Comparison of ENCODE assay signal across 19 mouse cellular contexts in genomic region chr6:125345625-125346024, GRCm38 (mm10). TPM values are rescaled to one million over a fixed set of nuclear protein-coding genes. Genes with fewer than 3 reads are reported as not detected.
DNase-seq lines count a peak whose midpoint lies in the region; ATAC-seq and TF ChIP-seq lines count a peak whose summit lies in the region.
"Had no signal": no experiment of that assay in that cellular context is flagged by ENCODE, and none has a peak within 500 bp of the region (broad histone marks: within the 10 kb centered on the region; RNA-seq: fewer than 3 reads in every experiment).

No protein-coding gene starts in this region.

- no peaks in the 10 kb centered on the region for H3K9me3 ChIP-seq in kidney, postnatal 0 days (replicated peaks; ENCODE audit: low read length)
- no peaks in the 10 kb centered on the region for H3K9me3 ChIP-seq in MEL (replicated peaks; ENCODE audit: insufficient read depth, low read length)
- no peaks in the 10 kb centered on the region for H3K9me3 ChIP-seq in intestine, embryonic 15.5 days
- no peaks in the 10 kb centered on the region for H3K9me3 ChIP-seq in limb, embryonic 10.5 days (replicated peaks)
- H3K9me3 ChIP-seq: heart, embryonic 15.5 days; hindbrain, embryonic 10.5 days had no signal

- no peak for ATAC-seq in kidney, postnatal 0 days (replicated peaks; ENCODE audit: low FRiP score, low read depth)
- ATAC-seq in intestine, embryonic 15.5 days: peak; percentile 66
- ATAC-seq: forebrain, embryonic 14.5 days; inflammation-experienced regulatory T-cells, adult 6 months; Patski had no signal

- no peak for TF ChIP-seq EP300 in MEL (IDR thresholded peaks at IDR 0.05; ENCODE audit: low read depth in 1 of 2, low read length in 2 of 2)

- H3K4me2 ChIP-seq in kidney, postnatal 0 days (ENCODE audit: low read length): no peak overlapping the region
- no peak overlapping the region for H3K4me2 ChIP-seq in intestine, embryonic 15.5 days (replicated peaks)
- H3K4me2 ChIP-seq: heart, embryonic 15.5 days; lung, embryonic 14.5 days had no signal

- 0 out of 2 replicates have a peak overlapping the region, but pooled peaks have one; percentile 19 for H3K27ac ChIP-seq in kidney, postnatal 0 days
- H3K27ac ChIP-seq in MEL (ENCODE audit: control insufficient read depth, low read depth, low read length): no peak overlapping the region
- peak overlapping the region; percentile 58 for H3K27ac ChIP-seq in intestine, embryonic 15.5 days
- H3K27ac ChIP-seq in limb, embryonic 10.5 days: no peak overlapping the region
- H3K27ac ChIP-seq: heart, embryonic 15.5 days; hindbrain, embryonic 10.5 days had no signal

- H3K79me2 ChIP-seq in MEL (ENCODE audit: control insufficient read depth, insufficient read depth, low read length, poor library complexity): peaks cover 10% of the 10 kb centered on the region

- 0 out of 4 replicates have a peak, but pooled peaks of 1 of the 2 experiments have one; percentile 31 for TF ChIP-seq POLR2A in MEL (IDR thresholded peaks at IDR 0.05; ENCODE audit: control insufficient read depth in 1 of 2, insufficient read depth in 1 of 2, low read depth in 1 of 2, low read length in 2 of 2, poor library complexity in 1 of 2)

- no peak overlapping the region for H3K9ac ChIP-seq in kidney, postnatal 0 days (ENCODE audit: low read depth, low read length)
- no peak overlapping the region for H3K9ac ChIP-seq in MEL (ENCODE audit: control insufficient read depth, low read depth, low read length, poor library complexity, severe bottlenecking)
- H3K9ac ChIP-seq in intestine, embryonic 15.5 days: no peak overlapping the region
- H3K9ac ChIP-seq: heart, embryonic 15.5 days; lung, embryonic 14.5 days had no signal

- H3K36me3 ChIP-seq in kidney, postnatal 0 days (ENCODE audit: insufficient read depth, low read length): no peaks in the 10 kb centered on the region
- peaks cover 0 to 8% of the 10 kb centered on the region in 2 experiments; a peak in 2 of 4 replicates for H3K36me3 ChIP-seq in MEL (ENCODE audit: control insufficient read depth in 1 of 2, insufficient read depth in 2 of 2, low read length in 2 of 2)
- no peaks in the 10 kb centered on the region for H3K36me3 ChIP-seq in intestine, embryonic 15.5 days
- no peaks in the 10 kb centered on the region for H3K36me3 ChIP-seq in limb, embryonic 10.5 days
- H3K36me3 ChIP-seq: heart, embryonic 15.5 days; hindbrain, embryonic 10.5 days had no signal

- WGBS in kidney, postnatal 0 days: 65% methylated on average over 1 of the region's 1 CpGs
- WGBS in intestine, embryonic 15.5 days: 71% methylated on average over 1 of the region's 1 CpGs
- 73% methylated on average over 1 of the region's 1 CpGs for WGBS in limb, embryonic 10.5 days

- H3K27me3 ChIP-seq in kidney, postnatal 0 days (ENCODE audit: insufficient read depth, low read length): no peaks in the 10 kb centered on the region
- H3K27me3 ChIP-seq in MEL (ENCODE audit: control insufficient read depth in 1 of 2, insufficient read depth in 2 of 2, low read length in 2 of 2): peaks cover 0 to 2% of the 10 kb centered on the region in 2 experiments; a peak in 2 of 4 replicates
- H3K27me3 ChIP-seq in intestine, embryonic 15.5 days (replicated peaks): no peaks in the 10 kb centered on the region
- H3K27me3 ChIP-seq in limb, embryonic 10.5 days (ENCODE audit: low read depth, poor library complexity, severe bottlenecking): no peaks in the 10 kb centered on the region
- H3K27me3 ChIP-seq: heart, embryonic 15.5 days; Patski had no signal

- TF ChIP-seq CTCF in kidney, postnatal 0 days (IDR thresholded peaks at IDR 0.05; ENCODE audit: low read depth): no peak
- no peak for TF ChIP-seq CTCF in MEL (IDR thresholded peaks at IDR 0.05 in 2 of 3, conservative IDR thresholded peaks at IDR 0.05 in 1 of 3; ENCODE audit: control insufficient read depth in 1 of 3, insufficient read depth in 1 of 3, low read depth in 2 of 3, low read length in 3 of 3, poor library complexity in 1 of 3, severe bottlenecking in 1 of 3)

- H3K4me3 ChIP-seq in kidney, postnatal 0 days (replicated peaks; ENCODE audit: low read depth, low read length): no peak overlapping the region
- no peak overlapping the region for H3K4me3 ChIP-seq in MEL (ENCODE audit: control insufficient read depth in 1 of 2, insufficient read depth in 1 of 2, low read depth in 2 of 2, low read length in 2 of 2)
- no peak overlapping the region for H3K4me3 ChIP-seq in intestine, embryonic 15.5 days (replicated peaks)
- H3K4me3 ChIP-seq in limb, embryonic 10.5 days: no peak overlapping the region
- H3K4me3 ChIP-seq: erythroblast, embryonic 14.5 days; heart, embryonic 15.5 days; hindbrain, embryonic 10.5 days had no signal

- DNase-seq in kidney, postnatal 0 days (ENCODE audit: low spot score): no peak
- DNase-seq in kidney, adult 18-20 months: no peak
- DNase-seq in MEL (ENCODE audit: low read depth, low spot score): peak; percentile 60
- DNase-seq in naive thymus-derived CD4-positive, alpha-beta T cell, adult 2 months (ENCODE audit: low read depth): peak; percentile 47
- DNase-seq in cerebellum, adult 9-11 months: no peak
- no peak for DNase-seq in urinary bladder, adult 2 months (ENCODE audit: low spot score)
- DNase-seq in limb, embryonic 10.5 days (ENCODE audit: low spot score): no peak
- DNase-seq: adrenal gland, postnatal 25 days; cerebellum, adult 8-10 months; lung, embryonic 14.5 days had no signal

- peaks cover 11% of the 10 kb centered on the region; the same call in 1 of the 2 replicates for H3K4me1 ChIP-seq in kidney, postnatal 0 days (replicated peaks; ENCODE audit: insufficient read depth, low read length)
- H3K4me1 ChIP-seq in MEL (ENCODE audit: control insufficient read depth in 1 of 2, insufficient read depth in 2 of 2, low read length in 2 of 2): peaks cover 7 to 19% of the 10 kb centered on the region in 2 experiments
- H3K4me1 ChIP-seq in intestine, embryonic 15.5 days (replicated peaks): peaks cover 27% of the 10 kb centered on the region
- H3K4me1 ChIP-seq in limb, embryonic 10.5 days: peaks cover 58% of the 10 kb centered on the region

- TF ChIP-seq RAD21 in MEL (IDR thresholded peaks at IDR 0.05; ENCODE audit: low read depth, low read length): no peak

TF ChIP-seq in MEL, 35 proteins besides CTCF, POLR2A, EP300 and RAD21 (continues in another document):
- TF ChIP-seq HCFC1 (IDR thresholded peaks at IDR 0.05; ENCODE audit: low read depth, low read length) (peak; percentile 50; the same call in 1 of the 2 replicates), ZKSCAN1 (IDR thresholded peaks at IDR 0.05; ENCODE audit: low read depth, low read length) (no peak), MEF2A (IDR thresholded peaks at IDR 0.05; ENCODE audit: extremely low read depth, insufficient replicate concordance, low read depth, low read length, poor library complexity, severe bottlenecking) (no peak), TAL1 (IDR thresholded peaks at IDR 0.05; ENCODE audit: low read length) (no peak)

RNA-seq across cellular contexts. Expression of gene Tnfrsf1a, which starts 3.5 kb away (rescaled TPM):
- polyA plus RNA-seq in kidney, postnatal 0 days (2015; fragmentation: Nextera tagmentation; extraction: Ambion mirVana): 77.9 and 80.4 TPM in 2 replicates
- total RNA-seq in MEL (2012; rRNA removed): 16.6 and 22.0 TPM in 2 replicates
- 10 to 100 TPM in 1 of 2 experiments, not detected in 1; 43.4 TPM for polyA plus RNA-seq in MEL (2012; ENCODE audit: insufficient read depth in 1 of 2, insufficient read length in 2 of 2, low read depth in 1 of 2, low replicate concordance in 2 of 2, missing spikeins in 1 of 2)
- 69.1 and 71.4 TPM in 2 replicates for polyA plus RNA-seq in intestine, embryonic 15.5 days (2015; fragmentation: Nextera tagmentation; extraction: Ambion mirVana)
- 140 and 152 TPM in 2 replicates for polyA plus RNA-seq in urinary bladder, adult 2 months (2012; rRNA removed)
- 41.8 and 43.6 TPM in 2 replicates for polyA plus RNA-seq in limb, embryonic 10.5 days (2016; fragmentation: Nextera tagmentation; extraction: Ambion mirVana)

RNA-seq across cellular contexts. Expression of gene Scnn1a, which starts 25.2 kb away (rescaled TPM):
- 19.9 and 22.7 TPM in 2 replicates for polyA plus RNA-seq in kidney, postnatal 0 days (2015; fragmentation: Nextera tagmentation; extraction: Ambion mirVana)
- total RNA-seq in MEL (2012; rRNA removed): 0.07 TPM in 1 of 2 replicates, not detected in the other
- under 1 TPM in 1 of 2 experiments, not detected in 1; 0.50 TPM for polyA plus RNA-seq in MEL (2012; ENCODE audit: insufficient read depth in 1 of 2, insufficient read length in 2 of 2, low read depth in 1 of 2, low replicate concordance in 2 of 2, missing spikeins in 1 of 2)
- 2.6 and 3.3 TPM in 2 replicates for polyA plus RNA-seq in intestine, embryonic 15.5 days (2015; fragmentation: Nextera tagmentation; extraction: Ambion mirVana)
- 2.9 and 3.9 TPM in 2 replicates for polyA plus RNA-seq in urinary bladder, adult 2 months (2012; rRNA removed)
- polyA plus RNA-seq in limb, embryonic 10.5 days (2016; fragmentation: Nextera tagmentation; extraction: Ambion mirVana): 1.0 and 1.6 TPM in 2 replicates
- polyA plus RNA-seq: inflammation-experienced regulatory T-cells, adult 6 months had no signal

RNA-seq across cellular contexts. Expression of gene Ltbr, which starts 31.9 kb away (rescaled TPM):
- 69.8 and 71.6 TPM in 2 replicates for polyA plus RNA-seq in kidney, postnatal 0 days (2015; fragmentation: Nextera tagmentation; extraction: Ambion mirVana)
- 35.0 and 47.6 TPM in 2 replicates for total RNA-seq in MEL (2012; rRNA removed)
- polyA plus RNA-seq in MEL (2012; ENCODE audit: insufficient read depth in 1 of 2, insufficient read length in 2 of 2, low read depth in 1 of 2, low replicate concordance in 2 of 2, missing spikeins in 1 of 2): 10 to 100 TPM in 1 of 2 experiments, not detected in 1; 64.2 TPM
- polyA plus RNA-seq in intestine, embryonic 15.5 days (2015; fragmentation: Nextera tagmentation; extraction: Ambion mirVana): 78.6 and 83.8 TPM in 2 replicates
- 101 and 118 TPM in 2 replicates for polyA plus RNA-seq in urinary bladder, adult 2 months (2012; rRNA removed)
- 34.3 and 41.5 TPM in 2 replicates for polyA plus RNA-seq in limb, embryonic 10.5 days (2016; fragmentation: Nextera tagmentation; extraction: Ambion mirVana)

RNA-seq across cellular contexts. Expression of gene Plekhg6, which starts 35.0 kb away (rescaled TPM):
- polyA plus RNA-seq in kidney, postnatal 0 days (2015; fragmentation: Nextera tagmentation; extraction: Ambion mirVana): 3.1 and 3.4 TPM in 2 replicates
- total RNA-seq in MEL (2012; rRNA removed): not detected in 2 replicates
- polyA plus RNA-seq in MEL (2012; ENCODE audit: insufficient read depth in 1 of 2, insufficient read length in 2 of 2, low read depth in 1 of 2, low replicate concordance in 2 of 2, missing spikeins in 1 of 2): under 1 TPM in 1 of 2 experiments, not detected in 1; 0.13 TPM
- 7.3 and 8.9 TPM in 2 replicates for polyA plus RNA-seq in intestine, embryonic 15.5 days (2015; fragmentation: Nextera tagmentation; extraction: Ambion mirVana)
- polyA plus RNA-seq in urinary bladder, adult 2 months (2012; rRNA removed): 17.5 and 18.7 TPM in 2 replicates
- 0.26 and 0.33 TPM in 2 replicates for polyA plus RNA-seq in limb, embryonic 10.5 days (2016; fragmentation: Nextera tagmentation; extraction: Ambion mirVana)
- polyA plus RNA-seq: erythroblast, embryonic 14.5 days; forebrain, embryonic 14.5 days; inflammation-experienced regulatory T-cells, adult 6 months had no signal

RNA-seq across cellular contexts. Expression of gene Tuba3a, which starts 59.8 kb away (rescaled TPM):
- polyA plus RNA-seq in kidney, postnatal 0 days (2015; fragmentation: Nextera tagmentation; extraction: Ambion mirVana): 0.17 TPM in 1 of 2 replicates, not detected in the other
- total RNA-seq in MEL (2012; rRNA removed): not detected in 2 replicates
- under 1 TPM in 1 of 2 experiments, not detected in 1; 0.06 TPM for polyA plus RNA-seq in MEL (2012; ENCODE audit: insufficient read depth in 1 of 2, insufficient read length in 2 of 2, low read depth in 1 of 2, low replicate concordance in 2 of 2, missing spikeins in 1 of 2)
- 0.14 TPM in 1 of 2 replicates, not detected in the other for polyA plus RNA-seq in intestine, embryonic 15.5 days (2015; fragmentation: Nextera tagmentation; extraction: Ambion mirVana)
- polyA plus RNA-seq in urinary bladder, adult 2 months (2012; rRNA removed): 0.04 TPM in 1 of 2 replicates, not detected in the other
- polyA plus RNA-seq in limb, embryonic 10.5 days (2016; fragmentation: Nextera tagmentation; extraction: Ambion mirVana): 0.10 and 0.21 TPM in 2 replicates
- total RNA-seq: adrenal gland, postnatal 25 days; left cerebral cortex, adult 8-10 months had no signal
- polyA plus RNA-seq: erythroblast, embryonic 14.5 days; hindbrain, embryonic 10.5 days; neural tube, embryonic 14.5 days; Patski had no signal

Comparison
In these comparisons a context has a peak if more than half of its experiments do, and no peak if none do; other contexts are left out.
1. DNase-seq: peak in MEL (single experiment) and naive thymus-derived CD4-positive, alpha-beta T cell, adult 2 months (single experiment); none in kidney, postnatal 0 days (single experiment), kidney, adult 18-20 months (single experiment), cerebellum, adult 9-11 months (single experiment), urinary bladder, adult 2 months (single experiment) and limb, embryonic 10.5 days (single experiment).
2. H3K27ac ChIP-seq: peak in kidney, postnatal 0 days (single experiment) and intestine, embryonic 15.5 days (single experiment); none in MEL (single experiment) and limb, embryonic 10.5 days (single experiment).